Mouse (Mus musculus): Measurements from ENCODE around the gene Magt1. TPM values are rescaled to one million over a fixed set of nuclear protein-coding genes. Genes with fewer than 3 reads are reported as not detected.
"Not testable (repeated sequence)": the region's sequence is repeated elsewhere in the genome, so short reads cannot be mapped to it uniquely, and the experiment has no call there.

The Magt1 gene
- polyA plus RNA-seq, 1 experiment from 2014 or later: 19.0 TPM

GRCm38 (mm10) chrX:106017102-106017501 is 5.4 kb upstream of the Magt1 start:
- H3K9me3 ChIP-seq: no peaks in the 10 kb centered on the region
- 90% methylated on average over 3 of the region's 3 CpGs for WGBS

GRCm38 (mm10) chrX:106015571-106016322 is 4.0 kb upstream of the Magt1 start, which contains the start of gene Cox7b:
Gene Cox7b, plus strand, starts transcription at chrX:106015700.
- Histone ChIP-seq H3K27me3 (replicated peaks) (no peaks in the 10 kb centered on the region), H3K4me2 (peak within 1 kb of the TSS; percentile 46), H3K27ac (peak within 1 kb of the TSS; percentile 87), H3K36me3 (replicated peaks) (no peaks in the 10 kb centered on the region), H3K4me1 (peaks cover 4% of the 10 kb centered on the region), H3K9ac (peak within 1 kb of the TSS; percentile 59), H3K4me3 (peak within 1 kb of the TSS; percentile 57), H3K9me3 (no peaks in the 10 kb centered on the region)
- 18% methylated on average over 26 of the region's 26 CpGs for WGBS
- ATAC-seq (replicated peaks): peak; percentile 65

More at GRCm38 (mm10) chrX:106017102-106017501, 5.4 kb upstream of the Magt1 start:
- no peak overlapping the region for H3K4me3 ChIP-seq
- H3K27me3 ChIP-seq (replicated peaks): no peaks in the 10 kb centered on the region
- no peaks in the 10 kb centered on the region for H3K36me3 ChIP-seq (replicated peaks)
- no peak overlapping the region for H3K27ac ChIP-seq
- ATAC-seq (replicated peaks): no peak
- peaks cover 4% of the 10 kb centered on the region for H3K4me1 ChIP-seq
- H3K4me2 ChIP-seq: peak overlapping the region; percentile 46
- H3K9ac ChIP-seq: no peak overlapping the region

DNA sequence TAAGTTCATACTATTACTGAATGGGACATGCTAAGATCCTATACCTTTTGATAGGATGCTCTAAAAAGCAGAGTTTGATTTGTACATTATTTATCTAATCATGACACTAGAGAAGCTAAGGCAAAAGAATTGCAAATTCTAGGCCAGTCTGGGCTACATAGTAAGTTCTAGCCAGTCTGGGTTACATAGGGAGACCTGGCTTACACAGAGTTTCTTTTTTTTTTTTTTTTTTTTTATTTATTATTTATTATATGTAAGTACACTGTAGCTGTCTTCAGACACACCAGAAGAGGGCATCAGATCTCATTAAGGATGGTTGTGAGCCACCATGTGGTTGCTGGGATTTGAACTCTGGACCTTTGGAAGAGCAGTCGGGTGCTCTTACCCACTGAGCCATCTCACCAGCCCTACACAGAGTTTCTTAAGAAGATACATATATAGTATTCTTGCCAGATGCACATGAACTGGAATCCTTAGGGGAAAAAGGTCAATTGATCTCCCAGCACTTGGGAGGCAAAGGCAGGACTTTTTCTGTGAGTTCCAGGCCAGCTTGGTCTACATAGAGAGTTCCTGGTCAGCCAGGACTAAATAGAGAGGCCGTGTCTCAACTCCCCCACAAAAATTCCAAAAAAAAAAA is 3.2 kb upstream of the Magt1 start:
- not testable (repeated sequence) for H3K9ac ChIP-seq; H3K4me3 ChIP-seq; H3K9me3 ChIP-seq; H3K4me1 ChIP-seq; H3K36me3 ChIP-seq (replicated peaks); H3K27me3 ChIP-seq (replicated peaks); ATAC-seq (replicated peaks); H3K27ac ChIP-seq
- H3K4me2 ChIP-seq: peak overlapping the region; percentile 24; the same call in 1 of the 2 replicates
- 72% methylated on average over 2 of the region's 2 CpGs for WGBS

DNA sequence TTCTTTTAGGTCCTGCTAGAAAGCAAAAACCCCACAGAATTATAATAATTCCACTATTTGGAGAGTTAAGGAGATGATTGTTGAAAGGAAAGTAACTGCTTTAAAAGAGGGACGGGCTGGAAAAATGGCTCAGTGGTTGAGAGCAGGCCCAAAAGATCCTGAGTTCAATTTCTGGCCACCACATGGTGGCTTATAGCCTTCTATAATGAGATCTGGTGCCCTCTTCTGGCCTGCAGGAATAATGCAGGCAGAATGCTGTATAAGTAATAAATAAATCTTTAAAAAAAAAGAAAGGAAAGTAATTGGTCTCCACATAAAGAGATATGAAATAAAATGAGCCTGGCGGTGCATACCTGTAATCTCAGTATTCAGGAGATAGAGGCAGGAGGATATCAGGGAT is 1.5 kb upstream of the Magt1 start:
- Histone ChIP-seq H3K27me3 (replicated peaks) (no peaks in the 10 kb centered on the region), H3K4me2 (no peak overlapping the region), H3K27ac (no peak overlapping the region), H3K9ac (no peak overlapping the region), H3K4me1 (peaks cover 4% of the 10 kb centered on the region), H3K36me3 (replicated peaks) (no peaks in the 10 kb centered on the region), H3K4me3 (no peak overlapping the region), H3K9me3 (no peaks in the 10 kb centered on the region)
- no peak for ATAC-seq (replicated peaks)
- WGBS: 27% methylated on average over 2 of the region's 2 CpGs

GRCm38 (mm10) chrX:106012559-106012958 is 853 bp upstream of the Magt1 start:
- no peaks in the 10 kb centered on the region for H3K27me3 ChIP-seq (replicated peaks)
- H3K9me3 ChIP-seq: no peaks in the 10 kb centered on the region
- H3K4me2 ChIP-seq: peak overlapping the region; percentile 55
- H3K36me3 ChIP-seq (replicated peaks): no peaks in the 10 kb centered on the region
- H3K27ac ChIP-seq: peak overlapping the region; percentile 82
- H3K4me3 ChIP-seq: peak overlapping the region; percentile 35
- no peak for ATAC-seq (replicated peaks)
- peak overlapping the region; percentile 32; the same call in 1 of the 2 replicates for H3K9ac ChIP-seq
- WGBS: 74% methylated on average over 3 of the region's 3 CpGs
- H3K4me1 ChIP-seq: peaks cover 4% of the 10 kb centered on the region

DNA sequence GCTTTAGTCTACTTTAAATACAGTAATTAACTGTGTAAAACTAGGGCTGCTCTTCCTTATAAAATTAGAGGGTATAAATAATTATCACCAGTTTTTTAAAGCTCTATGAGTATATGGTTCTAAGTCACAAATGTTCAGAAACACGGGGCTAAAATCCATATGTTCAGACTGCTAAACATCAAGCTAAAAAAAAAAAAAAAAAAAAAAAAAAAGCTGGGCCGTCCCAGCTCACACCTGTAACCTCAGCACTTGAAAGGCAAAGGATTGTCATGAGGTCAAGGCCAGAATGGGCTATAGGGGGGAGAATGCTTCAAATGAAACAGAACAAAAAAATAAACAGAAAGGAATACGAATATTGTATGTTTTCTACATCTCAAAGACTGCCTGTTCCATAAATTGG is 944 bp downstream of the Magt1 start:
- Histone ChIP-seq H3K9me3 (no peaks in the 10 kb centered on the region), H3K9ac (no peak overlapping the region), H3K27ac (no peak overlapping the region), H3K4me3 (peak overlapping the region; percentile 64), H3K27me3 (replicated peaks) (no peaks in the 10 kb centered on the region), H3K4me2 (peak overlapping the region; percentile 62), H3K4me1 (no peaks in the 10 kb centered on the region), H3K36me3 (replicated peaks) (no peaks in the 10 kb centered on the region)
- 10% methylated on average over 3 of the region's 3 CpGs for WGBS
- no peak for ATAC-seq (replicated peaks)

DNA sequence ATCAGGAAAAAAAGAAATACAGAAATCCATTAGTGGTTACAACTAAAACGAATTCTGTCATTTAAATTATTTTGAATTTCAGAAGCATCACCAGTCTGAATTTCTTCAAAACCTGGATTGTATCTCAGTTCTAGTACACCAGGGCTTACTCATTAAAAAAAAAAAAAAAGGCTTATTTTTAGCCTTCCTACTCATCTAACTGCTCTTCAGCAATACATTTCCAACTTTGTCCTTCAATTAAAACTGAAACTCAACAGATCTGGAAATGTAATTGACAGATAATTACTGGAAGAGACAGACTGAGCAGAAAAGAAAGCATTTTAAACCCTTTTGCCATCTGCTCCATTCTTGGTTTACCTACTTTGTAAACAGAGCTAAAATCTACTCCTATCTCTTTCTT is 10.1 kb downstream of the Magt1 start:
- Histone ChIP-seq H3K36me3 (replicated peaks) (no peaks in the 10 kb centered on the region), H3K27me3 (replicated peaks) (no peaks in the 10 kb centered on the region), H3K4me2 (no peak overlapping the region), H3K9me3 (no peaks in the 10 kb centered on the region), H3K9ac (no peak overlapping the region), H3K4me3 (no peak overlapping the region), H3K27ac (no peak overlapping the region), H3K4me1 (no peaks in the 10 kb centered on the region)
- no peak for ATAC-seq (replicated peaks)
- WGBS: 88% methylated on average over 1 of the region's 1 CpGs

- ATAC-seq (replicated peaks); H3K4me3 ChIP-seq; H3K36me3 ChIP-seq (replicated peaks); H3K9ac ChIP-seq; H3K27ac ChIP-seq; H3K4me1 ChIP-seq; H3K9me3 ChIP-seq; H3K4me2 ChIP-seq; H3K27me3 ChIP-seq (replicated peaks): not testable (repeated sequence)
- 79% methylated on average over 14 of the region's 14 CpGs for WGBS
These were observed 54.6 kb downstream of the Magt1 start for GRCm38 (mm10) chrX:105957091-105957490.

DNA sequence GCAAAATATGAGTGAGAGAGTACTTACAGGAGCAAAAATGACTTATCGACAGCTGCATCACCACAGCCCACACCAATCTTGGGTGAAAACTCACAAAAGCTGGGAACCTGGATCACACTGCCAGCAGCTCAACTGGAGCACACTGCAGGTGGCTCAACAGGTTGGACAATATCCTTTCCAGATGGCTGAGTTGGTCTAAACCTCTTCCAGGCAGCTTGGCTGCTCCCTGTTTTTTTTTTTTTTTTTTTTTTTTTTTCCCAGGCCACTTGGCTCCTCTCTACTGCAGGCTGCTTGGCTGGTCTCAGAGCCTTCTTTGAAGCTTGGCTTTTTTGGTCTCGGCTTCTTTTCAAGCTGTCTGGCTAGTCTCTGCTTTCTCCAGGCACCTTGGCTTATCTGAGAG is 57.7 kb downstream of the Magt1 start:
- ATAC-seq (replicated peaks): no peak
- H3K27me3 ChIP-seq (replicated peaks): no peaks in the 10 kb centered on the region
- 77% methylated on average over 2 of the region's 2 CpGs for WGBS

DNA sequence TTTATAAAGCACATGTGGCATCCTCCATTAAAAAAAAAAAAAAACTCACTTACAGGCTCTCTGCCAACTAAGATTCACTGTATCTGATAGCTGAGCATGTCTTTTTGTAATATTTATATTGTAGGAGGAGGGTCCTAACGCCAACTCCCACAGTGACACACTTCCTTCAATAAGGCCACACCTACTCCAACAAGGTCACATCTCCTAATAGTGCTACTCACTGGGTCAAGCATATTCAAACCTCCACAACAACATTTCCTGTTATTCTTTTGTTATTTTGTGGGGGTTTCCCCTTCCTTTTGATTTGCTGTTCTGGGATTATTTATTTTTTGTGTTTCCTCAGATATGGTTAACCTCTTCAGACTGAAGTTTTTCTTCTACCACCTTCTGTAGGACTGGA is 65.3 kb downstream of the Magt1 start:
- H3K36me3 ChIP-seq (replicated peaks): no peaks in the 10 kb centered on the region
- WGBS: 74% methylated on average over 1 of the region's 1 CpGs
- no peaks in the 10 kb centered on the region for H3K9me3 ChIP-seq
- no peaks in the 10 kb centered on the region for H3K27me3 ChIP-seq (replicated peaks)
- H3K9ac ChIP-seq: no peak overlapping the region
- H3K4me1 ChIP-seq: no peaks in the 10 kb centered on the region
- H3K27ac ChIP-seq: no peak overlapping the region
- no peak overlapping the region for H3K4me2 ChIP-seq
- ATAC-seq (replicated peaks): no peak
- H3K4me3 ChIP-seq: no peak overlapping the region

More for the DNA sequence above, 57.7 kb downstream of the Magt1 start:
- no peaks in the 10 kb centered on the region for H3K9me3 ChIP-seq
- no peak overlapping the region for H3K4me2 ChIP-seq
- H3K36me3 ChIP-seq (replicated peaks): no peaks in the 10 kb centered on the region
- H3K27ac ChIP-seq: no peak overlapping the region
- no peak overlapping the region for H3K4me3 ChIP-seq
- H3K9ac ChIP-seq: no peak overlapping the region
- no peaks in the 10 kb centered on the region for H3K4me1 ChIP-seq

- no peak overlapping the region for H3K4me3 ChIP-seq
- no peaks in the 10 kb centered on the region for H3K9me3 ChIP-seq
- H3K36me3 ChIP-seq (replicated peaks): no peaks in the 10 kb centered on the region
- no peak overlapping the region for H3K27ac ChIP-seq
- no peaks in the 10 kb centered on the region for H3K4me1 ChIP-seq
- H3K4me2 ChIP-seq: no peak overlapping the region
- 88% methylated on average over 7 of the region's 7 CpGs for WGBS
- ATAC-seq (replicated peaks): no peak
- H3K27me3 ChIP-seq (replicated peaks): no peaks in the 10 kb centered on the region
- no peak overlapping the region for H3K9ac ChIP-seq
These were observed 72.5 kb downstream of the Magt1 start for GRCm38 (mm10) chrX:105939245-105939644.

DNA sequence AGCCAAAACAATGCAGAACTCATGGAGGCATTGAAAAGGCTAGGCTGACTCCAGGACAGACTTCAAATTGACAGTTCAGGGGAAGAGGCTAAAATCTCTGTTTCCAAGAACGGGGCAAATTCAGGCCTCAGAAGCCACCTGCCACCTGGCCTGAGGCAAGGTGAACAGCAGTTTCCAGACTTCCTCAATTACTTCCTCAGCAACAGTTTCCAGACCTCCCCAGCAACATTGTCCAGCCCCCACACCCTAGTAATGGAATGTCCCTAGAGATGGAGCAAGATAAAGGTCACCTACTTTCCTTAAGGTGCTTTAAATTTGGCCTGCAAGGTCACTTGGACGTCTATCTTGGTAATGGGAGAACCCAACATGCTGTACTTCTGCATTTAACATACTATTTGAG is 74.0 kb downstream of the Magt1 start:
- Histone ChIP-seq H3K4me3 (no peak overlapping the region), H3K9me3 (no peaks in the 10 kb centered on the region), H3K4me1 (no peaks in the 10 kb centered on the region), H3K9ac (no peak overlapping the region), H3K27me3 (replicated peaks) (no peaks in the 10 kb centered on the region), H3K27ac (no peak overlapping the region), H3K36me3 (replicated peaks) (no peaks in the 10 kb centered on the region), H3K4me2 (no peak overlapping the region)
- WGBS: 68% methylated on average over 2 of the region's 2 CpGs
- ATAC-seq (replicated peaks): no peak

DNA sequence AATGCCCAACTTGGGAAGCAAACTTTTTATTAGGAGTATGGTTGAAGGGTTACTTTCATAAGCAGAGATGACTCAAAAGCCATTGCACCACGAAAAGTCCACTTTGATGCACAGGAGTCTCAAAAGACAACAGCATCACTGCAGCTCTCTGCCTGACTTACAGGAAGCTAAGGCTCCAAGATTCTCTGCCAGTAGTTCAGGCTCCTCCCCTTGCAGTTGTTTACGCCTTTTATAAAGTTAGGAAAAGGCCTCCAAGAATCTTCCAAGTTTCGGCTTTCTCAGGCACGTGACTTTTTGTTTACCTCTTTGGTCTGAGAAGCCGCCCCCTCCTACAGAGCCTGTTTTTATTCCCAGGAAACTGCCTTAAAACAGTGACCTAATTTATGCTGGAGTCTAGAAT is 77.4 kb downstream of the Magt1 start:
- H3K4me2 ChIP-seq: no peak overlapping the region
- H3K4me3 ChIP-seq: no peak overlapping the region
- no peak overlapping the region for H3K27ac ChIP-seq
- no peak for ATAC-seq (replicated peaks)
- H3K27me3 ChIP-seq (replicated peaks): no peaks in the 10 kb centered on the region
- H3K9me3 ChIP-seq: no peaks in the 10 kb centered on the region
- H3K36me3 ChIP-seq (replicated peaks): no peaks in the 10 kb centered on the region
- no peaks in the 10 kb centered on the region for H3K4me1 ChIP-seq
- 70% methylated on average over 5 of the region's 5 CpGs for WGBS
- H3K9ac ChIP-seq: no peak overlapping the region

Measured in midbrain, embryonic 15.5 days (tissue).